Mouse (Mus musculus) lung, postnatal 0 days (tissue): Measurements from ENCODE around the gene Rcan2.

Experiments used
- CTCF ChIP-seq: IDR thresholded peaks from 2 replicates; pipeline ENCODE4 v1.5.1; 2016; ENCODE audit warnings: antibody characterized with exemption, mild to moderate bottlenecking
- EP300 ChIP-seq: IDR thresholded peaks from 2 replicates; pipeline ENCODE4 v1.6.1; 2016; ENCODE audit warnings: antibody characterized with exemption, mild to moderate bottlenecking, control low read depth

- TF ChIP-seq EP300 (no peak), CTCF (no peak)
Measured at GRCm38 (mm10) chr17:43855132-43855531, 54.0 kb downstream of the Rcan2 start.
